11 mouse cellular contexts compared by ENCODE assay signal in genomic region chr6:21570964-21571363, GRCm38 (mm10).
"Had no signal": no experiment of that assay in that cellular context is flagged by ENCODE, and none has a peak within 500 bp of the region (broad histone marks: within the 10 kb centered on the region; RNA-seq: fewer than 3 reads in every experiment).

No protein-coding gene starts in this region.

- H3K36me3 ChIP-seq: limb, embryonic 12.5 days; liver, embryonic 13.5 days; midbrain, embryonic 13.5 days; neural tube, embryonic 13.5 days had no signal

- H3K27ac ChIP-seq: limb, embryonic 12.5 days; liver, embryonic 13.5 days; midbrain, embryonic 13.5 days; neural tube, embryonic 13.5 days; stomach, postnatal 0 days had no signal

- H3K9me3 ChIP-seq: limb, embryonic 12.5 days; liver, embryonic 13.5 days; midbrain, embryonic 13.5 days; neural tube, embryonic 13.5 days had no signal

- H3K4me3 ChIP-seq: limb, embryonic 12.5 days; liver, embryonic 13.5 days; midbrain, embryonic 13.5 days; neural tube, embryonic 13.5 days had no signal

- DNase-seq: kidney, adult 11 months; kidney, postnatal 14 days; layer of hippocampus, postnatal 36 days; liver; liver, embryonic 13.5 days; liver, postnatal 0 days; thymus, postnatal 4 days had no signal

- H3K4me2 ChIP-seq: limb, embryonic 12.5 days; liver, embryonic 13.5 days; midbrain, embryonic 13.5 days; neural tube, embryonic 13.5 days had no signal

- ATAC-seq: liver, postnatal 0 days; midbrain, embryonic 13.5 days had no signal

- H3K4me1 ChIP-seq: limb, embryonic 12.5 days; liver, embryonic 13.5 days; midbrain, embryonic 13.5 days; neural tube, embryonic 13.5 days had no signal

- H3K9ac ChIP-seq: limb, embryonic 12.5 days; liver, embryonic 13.5 days; liver, postnatal 0 days; midbrain, embryonic 13.5 days; neural tube, embryonic 13.5 days had no signal

- H3K27me3 ChIP-seq: limb, embryonic 12.5 days; liver, embryonic 13.5 days; midbrain, embryonic 13.5 days; neural tube, embryonic 13.5 days had no signal
